Mouse (Mus musculus): ENCODE measurements around the gene Tmem37. TPM values are rescaled to one million over a fixed set of nuclear protein-coding genes. Genes with fewer than 3 reads are reported as not detected.

Tmem37 gene
- polyA plus RNA-seq, 1 experiment from 2014 or later = 8.2 TPM

DNA sequence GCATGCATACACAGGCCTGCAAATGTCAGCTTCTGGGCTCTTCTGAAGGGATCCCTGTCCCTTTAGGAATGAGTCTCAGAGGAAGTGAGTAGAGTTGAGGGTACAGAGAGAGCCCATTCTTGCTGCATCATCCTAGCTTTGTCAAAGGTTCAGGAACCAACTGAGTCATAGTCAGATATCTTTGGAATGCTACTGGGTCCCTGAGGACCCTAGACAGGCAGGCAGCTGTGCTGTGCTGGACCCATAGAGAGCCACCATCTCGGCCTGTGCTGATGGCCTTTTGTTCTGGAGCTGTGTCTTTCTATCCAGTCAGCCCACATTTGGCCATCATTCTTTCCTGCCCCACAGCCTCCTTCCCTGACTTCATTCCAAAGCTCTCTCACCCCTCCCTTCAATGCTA lies 39.1 kb downstream of the Tmem37 start:
- ATAC-seq = no peak

DNA sequence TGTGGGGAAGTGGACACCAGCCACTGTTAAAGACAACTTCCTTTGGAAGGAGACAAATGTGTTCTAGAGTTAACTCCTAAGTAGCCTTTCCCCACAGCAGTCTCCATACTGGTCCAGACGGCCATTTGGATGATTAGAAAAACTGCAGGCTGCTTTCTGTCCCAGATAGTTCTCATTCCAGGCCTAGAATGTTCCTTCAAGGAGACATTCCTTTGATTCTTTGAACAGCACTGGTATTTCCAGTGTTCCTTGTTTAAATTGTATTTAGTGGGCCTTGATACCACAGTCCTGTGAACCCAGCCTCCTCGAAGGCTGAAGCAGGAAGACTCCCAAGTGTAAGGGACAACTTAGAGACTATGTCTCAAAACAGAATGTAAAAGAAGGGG lies 40.4 kb downstream of the Tmem37 start:
- no peaks in the 10 kb centered on the region for H3K9me3 ChIP-seq (replicated peaks; ENCODE audit: control insufficient read depth, low read length)
- H3K4me3 ChIP-seq (ENCODE audit: low read depth, low read length) = no peak overlapping the region
- no peak overlapping the region for H3K9ac ChIP-seq (ENCODE audit: low read length)
- H3K4me1 ChIP-seq (ENCODE audit: control insufficient read depth, insufficient read depth, low read length) = peaks cover 5% of the 10 kb centered on the region; the same call in 1 of the 2 replicates
- H3K27ac ChIP-seq (ENCODE audit: low read depth, low read length) = no peak overlapping the region
- WGBS = 86% methylated on average over 2 of the region's 2 CpGs
- DNase-seq (ENCODE audit: low spot score) (no peak), ATAC-seq (no peak)
- no peak overlapping the region for H3K4me2 ChIP-seq (ENCODE audit: low read length)
- no peaks in the 10 kb centered on the region for H3K27me3 ChIP-seq (replicated peaks; ENCODE audit: control insufficient read depth, insufficient read depth, low read length)
- no peaks in the 10 kb centered on the region for H3K36me3 ChIP-seq (ENCODE audit: control insufficient read depth, insufficient read depth, low read length)

More for the DNA sequence above, 39.1 kb downstream of the Tmem37 start:
- Histone ChIP-seq H3K9ac (ENCODE audit: low read length) (no peak overlapping the region), H3K4me2 (ENCODE audit: low read length) (no peak overlapping the region), H3K27me3 (replicated peaks; ENCODE audit: control insufficient read depth, insufficient read depth, low read length) (no peaks in the 10 kb centered on the region), H3K4me1 (ENCODE audit: control insufficient read depth, insufficient read depth, low read length) (peaks cover 5% of the 10 kb centered on the region; the same call in 1 of the 2 replicates), H3K4me3 (ENCODE audit: low read depth, low read length) (no peak overlapping the region), H3K9me3 (replicated peaks; ENCODE audit: control insufficient read depth, low read length) (no peaks in the 10 kb centered on the region), H3K27ac (ENCODE audit: low read depth, low read length) (no peak overlapping the region), H3K36me3 (ENCODE audit: control insufficient read depth, insufficient read depth, low read length) (no peaks in the 10 kb centered on the region)
- WGBS = 69% methylated on average over 1 of the region's 1 CpGs
- DNase-seq (ENCODE audit: low spot score) = no peak

- WGBS = 48% methylated on average over 10 of the region's 10 CpGs
- peak; percentile 74 for ATAC-seq
- H3K4me3 ChIP-seq (ENCODE audit: low read depth, low read length) = no peak overlapping the region
These were observed 40.9 kb downstream of the Tmem37 start for GRCm38 (mm10) chr1:120032804-120033468.

GRCm38 (mm10) chr1:120030474-120030873 lies 43.4 kb downstream of the Tmem37 start:
- WGBS = 88% methylated on average over 3 of the region's 3 CpGs
- no peak overlapping the region for H3K9ac ChIP-seq (ENCODE audit: low read length)
- H3K9me3 ChIP-seq (replicated peaks; ENCODE audit: control insufficient read depth, low read length) = no peaks in the 10 kb centered on the region
- no peak overlapping the region for H3K4me2 ChIP-seq (ENCODE audit: low read length)
- H3K27ac ChIP-seq (ENCODE audit: low read depth, low read length) = no peak overlapping the region
- ATAC-seq (no peak), DNase-seq (ENCODE audit: low spot score) (no peak)
- no peaks in the 10 kb centered on the region for H3K27me3 ChIP-seq (replicated peaks; ENCODE audit: control insufficient read depth, insufficient read depth, low read length)
- no peak overlapping the region for H3K4me3 ChIP-seq (ENCODE audit: low read depth, low read length)
- H3K4me1 ChIP-seq (ENCODE audit: control insufficient read depth, insufficient read depth, low read length) = no peaks in the 10 kb centered on the region; the same call in 1 of the 2 replicates
- no peaks in the 10 kb centered on the region for H3K36me3 ChIP-seq (ENCODE audit: control insufficient read depth, insufficient read depth, low read length)

More at GRCm38 (mm10) chr1:120032804-120033468, 40.9 kb downstream of the Tmem37 start:
- DNase-seq (ENCODE audit: low spot score) = peak; percentile 86
- Histone ChIP-seq H3K4me2 (ENCODE audit: low read length) (no peak overlapping the region), H3K27me3 (replicated peaks; ENCODE audit: control insufficient read depth, insufficient read depth, low read length) (no peaks in the 10 kb centered on the region), H3K9ac (ENCODE audit: low read length) (no peak overlapping the region), H3K36me3 (ENCODE audit: control insufficient read depth, insufficient read depth, low read length) (no peaks in the 10 kb centered on the region), H3K27ac (ENCODE audit: low read depth, low read length) (no peak overlapping the region), H3K9me3 (replicated peaks; ENCODE audit: control insufficient read depth, low read length) (no peaks in the 10 kb centered on the region), H3K4me1 (ENCODE audit: control insufficient read depth, insufficient read depth, low read length) (peaks cover 5% of the 10 kb centered on the region; the same call in 1 of the 2 replicates)

- Histone ChIP-seq H3K4me2 (ENCODE audit: low read length) (no peak overlapping the region), H3K27me3 (replicated peaks; ENCODE audit: control insufficient read depth, insufficient read depth, low read length) (no peaks in the 10 kb centered on the region), H3K4me1 (ENCODE audit: control insufficient read depth, insufficient read depth, low read length) (no peaks in the 10 kb centered on the region), H3K27ac (ENCODE audit: low read depth, low read length) (no peak overlapping the region), H3K9me3 (replicated peaks; ENCODE audit: control insufficient read depth, low read length) (no peaks in the 10 kb centered on the region), H3K9ac (ENCODE audit: low read length) (no peak overlapping the region), H3K36me3 (ENCODE audit: control insufficient read depth, insufficient read depth, low read length) (no peaks in the 10 kb centered on the region), H3K4me3 (ENCODE audit: low read depth, low read length) (no peak overlapping the region)
- DNase-seq (ENCODE audit: low spot score) = peak; percentile 24
- no peak for ATAC-seq
- 47% methylated on average over 4 of the region's 4 CpGs for WGBS
These were observed 46.2 kb downstream of the Tmem37 start for GRCm38 (mm10) chr1:120027693-120028092.

GRCm38 (mm10) chr1:120025050-120025439 lies 48.8 kb downstream of the Tmem37 start:
- ATAC-seq = no peak
- H3K9ac ChIP-seq (ENCODE audit: low read length) = no peak overlapping the region
- no peaks in the 10 kb centered on the region for H3K4me1 ChIP-seq (ENCODE audit: control insufficient read depth, insufficient read depth, low read length)
- H3K9me3 ChIP-seq (replicated peaks; ENCODE audit: control insufficient read depth, low read length) = no peaks in the 10 kb centered on the region
- H3K27me3 ChIP-seq (replicated peaks; ENCODE audit: control insufficient read depth, insufficient read depth, low read length) = no peaks in the 10 kb centered on the region
- no peak overlapping the region for H3K27ac ChIP-seq (ENCODE audit: low read depth, low read length)
- DNase-seq (ENCODE audit: low spot score) = no peak
- 30% methylated on average over 2 of the region's 2 CpGs for WGBS
- H3K4me2 ChIP-seq (ENCODE audit: low read length) = no peak overlapping the region
- H3K4me3 ChIP-seq (ENCODE audit: low read depth, low read length) = no peak overlapping the region
- H3K36me3 ChIP-seq (ENCODE audit: control insufficient read depth, insufficient read depth, low read length) = no peaks in the 10 kb centered on the region

DNA sequence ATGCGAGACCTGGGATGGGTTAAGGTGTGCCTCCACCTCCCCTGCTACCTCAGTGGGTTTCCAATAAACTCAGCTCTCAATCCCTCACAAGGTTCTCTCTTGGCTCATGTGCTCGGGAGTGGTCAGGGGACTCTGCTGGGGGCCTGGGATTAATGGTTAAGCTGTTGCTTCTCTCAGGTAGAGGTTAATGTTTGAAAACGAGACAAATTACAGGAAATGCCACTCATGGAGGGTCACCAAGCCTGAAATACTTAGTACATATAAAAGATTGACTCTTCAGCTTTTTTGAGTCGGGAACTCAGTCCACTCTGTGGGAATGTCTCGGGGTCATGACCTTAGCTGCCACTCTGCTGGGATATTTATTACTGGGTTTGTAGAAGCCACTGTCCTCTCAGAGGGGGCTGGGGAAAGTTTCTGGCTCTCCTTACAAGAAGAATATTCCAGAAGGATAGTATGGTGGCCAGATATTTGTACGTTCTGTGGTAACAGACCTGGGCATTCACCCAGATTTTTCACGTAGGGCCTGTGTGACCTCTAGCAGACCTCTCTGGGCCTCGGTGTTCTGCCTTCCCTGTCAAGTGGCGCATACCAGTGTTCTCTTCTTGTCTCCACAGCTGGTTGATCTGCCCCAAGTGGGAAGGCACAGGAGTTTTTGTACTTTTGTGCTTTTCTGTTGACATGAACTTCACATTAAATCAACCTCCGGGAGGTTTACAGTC lies 49.4 kb downstream of the Tmem37 start:
- no peak overlapping the region for H3K4me3 ChIP-seq (ENCODE audit: low read depth, low read length)
- H3K4me2 ChIP-seq (ENCODE audit: low read length) = no peak overlapping the region
- ATAC-seq = no peak
- H3K9ac ChIP-seq (ENCODE audit: low read length) = no peak overlapping the region
- H3K27ac ChIP-seq (ENCODE audit: low read depth, low read length) = no peak overlapping the region
- no peaks in the 10 kb centered on the region for H3K9me3 ChIP-seq (replicated peaks; ENCODE audit: control insufficient read depth, low read length)
- WGBS = 79% methylated on average over 10 of the region's 10 CpGs
- no peaks in the 10 kb centered on the region for H3K27me3 ChIP-seq (replicated peaks; ENCODE audit: control insufficient read depth, insufficient read depth, low read length)
- no peaks in the 10 kb centered on the region for H3K36me3 ChIP-seq (ENCODE audit: control insufficient read depth, insufficient read depth, low read length)
- DNase-seq (ENCODE audit: low spot score) = no peak
- H3K4me1 ChIP-seq (ENCODE audit: control insufficient read depth, insufficient read depth, low read length) = no peaks in the 10 kb centered on the region

DNA sequence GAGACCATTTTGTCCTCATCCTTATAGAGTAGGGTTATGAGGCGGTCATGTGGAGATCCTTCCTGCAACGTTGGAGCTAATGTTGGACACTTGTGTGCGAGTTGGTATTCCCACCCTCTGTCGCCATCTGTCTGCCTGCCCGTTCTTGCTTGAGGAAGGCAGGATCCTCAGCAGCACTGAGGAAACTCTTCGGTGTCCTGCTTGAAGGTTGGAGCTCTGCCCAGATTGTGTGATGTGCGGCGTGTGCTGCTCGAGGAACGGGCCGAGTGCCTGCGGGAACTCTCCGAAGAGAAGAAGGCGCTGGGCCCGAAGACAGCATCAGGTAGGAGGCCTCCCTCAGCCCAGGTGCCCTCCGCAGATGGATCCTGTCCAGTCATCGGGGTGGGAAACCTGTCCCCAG lies 51.9 kb downstream of the Tmem37 start:
- no peak overlapping the region for H3K4me3 ChIP-seq (ENCODE audit: low read depth, low read length)
- no peak overlapping the region for H3K27ac ChIP-seq (ENCODE audit: low read depth, low read length)
- DNase-seq (ENCODE audit: low spot score) (no peak), ATAC-seq (no peak)
- H3K4me2 ChIP-seq (ENCODE audit: low read length) = no peak overlapping the region
- no peaks in the 10 kb centered on the region for H3K4me1 ChIP-seq (ENCODE audit: control insufficient read depth, insufficient read depth, low read length)
- no peaks in the 10 kb centered on the region for H3K36me3 ChIP-seq (ENCODE audit: control insufficient read depth, insufficient read depth, low read length)
- H3K9ac ChIP-seq (ENCODE audit: low read length) = no peak overlapping the region
- no peaks in the 10 kb centered on the region for H3K9me3 ChIP-seq (replicated peaks; ENCODE audit: control insufficient read depth, low read length)
- no peaks in the 10 kb centered on the region for H3K27me3 ChIP-seq (replicated peaks; ENCODE audit: control insufficient read depth, insufficient read depth, low read length)
- 92% methylated on average over 17 of the region's 17 CpGs for WGBS

DNA sequence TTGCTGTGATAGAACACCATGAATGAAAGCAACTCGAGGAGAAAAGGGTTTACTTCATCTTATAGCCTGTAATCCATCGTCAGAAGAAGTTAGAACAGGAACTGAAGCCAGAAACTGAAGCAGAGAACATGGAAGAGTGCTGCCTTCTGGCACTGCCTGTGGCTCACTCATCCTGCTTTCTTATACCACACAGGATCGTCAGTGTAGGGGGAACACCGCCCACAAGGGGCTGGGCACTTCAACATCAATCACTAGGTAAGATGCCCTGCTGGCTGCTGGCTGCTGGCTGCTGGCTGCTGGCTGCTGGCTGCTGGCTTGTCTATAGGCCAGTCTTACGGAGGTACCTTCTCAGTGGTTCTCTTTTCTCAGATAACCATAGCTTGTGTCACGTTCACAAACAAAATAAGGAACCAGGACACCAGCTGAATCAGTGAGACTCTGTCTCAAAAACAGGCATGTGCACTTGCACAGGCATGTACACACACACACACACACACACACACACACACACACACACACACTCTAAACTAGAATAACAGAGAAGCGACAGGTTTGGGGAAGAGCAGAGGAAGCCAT lies 53.5 kb downstream of the Tmem37 start:
- ATAC-seq = no peak
- H3K4me1 ChIP-seq (ENCODE audit: control insufficient read depth, insufficient read depth, low read length) = no peaks in the 10 kb centered on the region
- 81% methylated on average over 7 of the region's 7 CpGs for WGBS

More for the DNA sequence above, 53.5 kb downstream of the Tmem37 start:
- Histone ChIP-seq H3K9ac (ENCODE audit: low read length) (no peak overlapping the region), H3K9me3 (replicated peaks; ENCODE audit: control insufficient read depth, low read length) (no peaks in the 10 kb centered on the region), H3K27ac (ENCODE audit: low read depth, low read length) (no peak overlapping the region), H3K36me3 (ENCODE audit: control insufficient read depth, insufficient read depth, low read length) (no peaks in the 10 kb centered on the region), H3K4me3 (ENCODE audit: low read depth, low read length) (no peak overlapping the region), H3K27me3 (replicated peaks; ENCODE audit: control insufficient read depth, insufficient read depth, low read length) (no peaks in the 10 kb centered on the region), H3K4me2 (ENCODE audit: low read length) (no peak overlapping the region)
- no peak for DNase-seq (ENCODE audit: low spot score)
